In genomic region chrX:49947678-49948077, GRCm38 (mm10) we compare ENCODE assay signal across 20 mouse cellular contexts. TPM values are rescaled to one million over a fixed set of nuclear protein-coding genes. Genes with fewer than 3 reads are reported as not detected.
A peak's percentile ranks its signal among the peaks of the same experiment; 100 is the strongest.
DNase-seq lines count a peak whose midpoint lies in the region; ATAC-seq and TF ChIP-seq lines count a peak whose summit lies in the region.
"Had no signal": no experiment of that assay in that cellular context is flagged by ENCODE, and none has a peak within 500 bp of the region (broad histone marks: within the 10 kb centered on the region; RNA-seq: fewer than 3 reads in every experiment).

No protein-coding gene starts in this region.

- no peak overlapping the region for H3K4me3 ChIP-seq in embryonic facial prominence, embryonic 11.5 days (ENCODE audit: low read depth, low read length)
- H3K4me3 ChIP-seq in embryonic facial prominence, embryonic 10.5 days = no peak overlapping the region
- no peak overlapping the region for H3K4me3 ChIP-seq in kidney, postnatal 0 days (replicated peaks; ENCODE audit: low read depth, low read length)
- no peak overlapping the region for H3K4me3 ChIP-seq in kidney, embryonic 14.5 days (ENCODE audit: low read length)
- no peak overlapping the region for H3K4me3 ChIP-seq in cortical plate, adult 2 months (ENCODE audit: insufficient read depth, low read length)
- H3K4me3 ChIP-seq: heart, embryonic 12.5 days; hindbrain, embryonic 13.5 days; limb, embryonic 13.5 days; midbrain, embryonic 12.5 days; neural tube, embryonic 12.5 days had no signal

- H3K9me3 ChIP-seq in embryonic facial prominence, embryonic 11.5 days (replicated peaks; ENCODE audit: control insufficient read depth, low read length) = no peaks in the 10 kb centered on the region
- no peaks in the 10 kb centered on the region for H3K9me3 ChIP-seq in embryonic facial prominence, embryonic 10.5 days
- H3K9me3 ChIP-seq in kidney, postnatal 0 days (replicated peaks; ENCODE audit: low read length) = no peaks in the 10 kb centered on the region
- H3K9me3 ChIP-seq in kidney, embryonic 14.5 days (ENCODE audit: control insufficient read depth, low read length) = no peaks in the 10 kb centered on the region
- H3K9me3 ChIP-seq: heart, embryonic 12.5 days; hindbrain, embryonic 13.5 days; limb, embryonic 13.5 days; midbrain, embryonic 12.5 days; neural tube, embryonic 12.5 days had no signal

- no peak overlapping the region for H3K9ac ChIP-seq in embryonic facial prominence, embryonic 11.5 days (replicated peaks; ENCODE audit: low read length)
- no peak overlapping the region for H3K9ac ChIP-seq in kidney, postnatal 0 days (ENCODE audit: low read depth, low read length)
- no peak overlapping the region for H3K9ac ChIP-seq in kidney, embryonic 14.5 days (ENCODE audit: low read depth, low read length)
- H3K9ac ChIP-seq: heart, embryonic 12.5 days; hindbrain, embryonic 13.5 days; limb, embryonic 13.5 days; midbrain, embryonic 12.5 days; neural tube, embryonic 12.5 days had no signal

- TF ChIP-seq CTCF in kidney, postnatal 0 days (IDR thresholded peaks at IDR 0.05; ENCODE audit: low read depth) = peak; percentile 49
- peak; percentile 20; the same call in 1 of the 2 replicates for TF ChIP-seq CTCF in cortical plate, adult 2 months (IDR thresholded peaks at IDR 0.05; ENCODE audit: extremely low read depth, insufficient read depth, low read length)

- DNase-seq in embryonic facial prominence, embryonic 11.5 days (ENCODE audit: low spot score) = peak; percentile 14
- no peak for DNase-seq in embryonic facial prominence, embryonic 10.5 days (ENCODE audit: low spot score)
- DNase-seq in kidney, postnatal 0 days (ENCODE audit: low spot score) = peak; percentile 8
- DNase-seq in 416B (ENCODE audit: low read depth) = peak; percentile 7
- no peak for DNase-seq in neural tube, embryonic 10.5 days (ENCODE audit: extremely low spot score, low spot score)
- no peak for DNase-seq in adrenal gland, postnatal 14 days
- DNase-seq: gastrocnemius, postnatal 10 days; kidney, postnatal 25 days; layer of hippocampus, postnatal 36 days; lung, postnatal 10 days had no signal

- H3K4me2 ChIP-seq in embryonic facial prominence, embryonic 11.5 days (ENCODE audit: low read depth, low read length) = no peak overlapping the region
- H3K4me2 ChIP-seq in kidney, postnatal 0 days (ENCODE audit: low read length) = no peak overlapping the region
- H3K4me2 ChIP-seq in kidney, embryonic 14.5 days (replicated peaks; ENCODE audit: low read depth, low read length) = no peak overlapping the region
- H3K4me2 ChIP-seq: heart, embryonic 12.5 days; hindbrain, embryonic 13.5 days; limb, embryonic 13.5 days; midbrain, embryonic 12.5 days; neural tube, embryonic 12.5 days had no signal

- no peaks in the 10 kb centered on the region for H3K36me3 ChIP-seq in embryonic facial prominence, embryonic 11.5 days (replicated peaks; ENCODE audit: control insufficient read depth, insufficient read depth, low read depth, low read length)
- H3K36me3 ChIP-seq in embryonic facial prominence, embryonic 10.5 days (replicated peaks) = no peaks in the 10 kb centered on the region
- no peaks in the 10 kb centered on the region for H3K36me3 ChIP-seq in kidney, postnatal 0 days (ENCODE audit: insufficient read depth, low read length)
- H3K36me3 ChIP-seq in kidney, embryonic 14.5 days (ENCODE audit: control insufficient read depth, insufficient read depth, low read length) = no peaks in the 10 kb centered on the region
- H3K36me3 ChIP-seq: heart, embryonic 12.5 days; hindbrain, embryonic 13.5 days; limb, embryonic 13.5 days; midbrain, embryonic 12.5 days; neural tube, embryonic 12.5 days had no signal

- no peak for TF ChIP-seq POLR2A in cortical plate, adult 2 months (IDR thresholded peaks at IDR 0.05; ENCODE audit: extremely low read depth, insufficient read depth, low read length)

- 38% methylated on average over 1 of the region's 1 CpGs for WGBS in embryonic facial prominence, embryonic 11.5 days
- WGBS in embryonic facial prominence, embryonic 10.5 days = 42% methylated on average over 1 of the region's 1 CpGs
- 38% methylated on average over 1 of the region's 1 CpGs for WGBS in kidney, postnatal 0 days
- 52% methylated on average over 1 of the region's 1 CpGs for WGBS in kidney, embryonic 14.5 days

- H3K27ac ChIP-seq in embryonic facial prominence, embryonic 11.5 days (replicated peaks; ENCODE audit: low read depth, low read length) = no peak overlapping the region
- no peak overlapping the region for H3K27ac ChIP-seq in embryonic facial prominence, embryonic 10.5 days (replicated peaks)
- H3K27ac ChIP-seq in kidney, postnatal 0 days = no peak overlapping the region
- no peak overlapping the region for H3K27ac ChIP-seq in kidney, embryonic 14.5 days (ENCODE audit: low read depth, low read length)
- H3K27ac ChIP-seq in cortical plate, adult 2 months (ENCODE audit: insufficient read depth, low read length) = no peak overlapping the region
- H3K27ac ChIP-seq: hindbrain, embryonic 13.5 days; limb, embryonic 13.5 days; midbrain, embryonic 12.5 days; neural tube, embryonic 12.5 days had no signal

- no peaks in the 10 kb centered on the region for H3K27me3 ChIP-seq in embryonic facial prominence, embryonic 11.5 days (ENCODE audit: control insufficient read depth, insufficient read depth, low read length)
- no peaks in the 10 kb centered on the region for H3K27me3 ChIP-seq in embryonic facial prominence, embryonic 10.5 days (replicated peaks; ENCODE audit: low read depth, poor library complexity, severe bottlenecking)
- no peaks in the 10 kb centered on the region for H3K27me3 ChIP-seq in kidney, postnatal 0 days (ENCODE audit: insufficient read depth, low read length)
- no peaks in the 10 kb centered on the region for H3K27me3 ChIP-seq in kidney, embryonic 14.5 days (ENCODE audit: control insufficient read depth, insufficient read depth, low read length)
- H3K27me3 ChIP-seq: heart, embryonic 12.5 days; hindbrain, embryonic 13.5 days; limb, embryonic 13.5 days; midbrain, embryonic 12.5 days; neural tube, embryonic 12.5 days had no signal

- no peak for ATAC-seq in embryonic facial prominence, embryonic 11.5 days (replicated peaks; ENCODE audit: insufficient number of reproducible peaks, low FRiP score, low TSS enrichment, low read depth)
- ATAC-seq in kidney, postnatal 0 days (replicated peaks; ENCODE audit: low FRiP score, low read depth) = no peak
- ATAC-seq in kidney, embryonic 14.5 days (ENCODE audit: low FRiP score, low TSS enrichment) = no peak

- no peaks in the 10 kb centered on the region for H3K4me1 ChIP-seq in embryonic facial prominence, embryonic 11.5 days (ENCODE audit: control insufficient read depth, insufficient read depth, low read length)
- no peaks in the 10 kb centered on the region for H3K4me1 ChIP-seq in embryonic facial prominence, embryonic 10.5 days
- H3K4me1 ChIP-seq in kidney, postnatal 0 days (replicated peaks; ENCODE audit: insufficient read depth, low read length) = no peaks in the 10 kb centered on the region
- no peaks in the 10 kb centered on the region for H3K4me1 ChIP-seq in kidney, embryonic 14.5 days (ENCODE audit: control insufficient read depth, insufficient read depth, low read length)
- no peaks in the 10 kb centered on the region for H3K4me1 ChIP-seq in cortical plate, adult 2 months (ENCODE audit: control insufficient read depth, insufficient read depth, low read length)
- H3K4me1 ChIP-seq: heart, embryonic 12.5 days; hindbrain, embryonic 13.5 days; limb, embryonic 13.5 days; midbrain, embryonic 12.5 days; neural tube, embryonic 12.5 days had no signal

RNA-seq across cellular contexts. Expression of gene Olfr1322, which starts 56.4 kb away (rescaled TPM):
- polyA plus RNA-seq in embryonic facial prominence, embryonic 11.5 days (2014; fragmentation: Nextera tagmentation; extraction: Ambion mirVana) = not detected in 2 replicates
- not detected in 2 replicates for polyA plus RNA-seq in embryonic facial prominence, embryonic 10.5 days (2016; fragmentation: Nextera tagmentation; extraction: Ambion mirVana)
- polyA plus RNA-seq in kidney, postnatal 0 days (2015; fragmentation: Nextera tagmentation; extraction: Ambion mirVana) = not detected in 2 replicates
- polyA plus RNA-seq in kidney, embryonic 14.5 days (2014; fragmentation: Nextera tagmentation; extraction: Ambion mirVana) = not detected in 2 replicates
- polyA plus RNA-seq in cortical plate, adult 2 months (2012; rRNA removed) = not detected in 2 replicates
- total RNA-seq in adrenal gland, postnatal 14 days (2021) = not detected in 2 replicates
- total RNA-seq: adrenal gland, adult 18-20 months; common myeloid progenitor, adult 5-6 weeks; gastrocnemius, postnatal 10 days; layer of hippocampus, postnatal 36 days had no signal
- polyA plus RNA-seq: C2C12; heart, embryonic 12.5 days; hindbrain, embryonic 13.5 days; limb, embryonic 13.5 days; midbrain, embryonic 12.5 days; neural tube, embryonic 12.5 days had no signal

Comparison
In these comparisons a context has a peak if more than half of its experiments do, and no peak if none do; other contexts are left out.
1. DNase-seq: peak in embryonic facial prominence, embryonic 11.5 days (single experiment), kidney, postnatal 0 days (single experiment) and 416B (single experiment); none in embryonic facial prominence, embryonic 10.5 days (single experiment), neural tube, embryonic 10.5 days (single experiment) and adrenal gland, postnatal 14 days (single experiment).